Mouse (Mus musculus): Measurements from ENCODE around the gene Sohlh2. TPM values are rescaled to one million over a fixed set of nuclear protein-coding genes. Genes with fewer than 3 reads are reported as not detected.

Sohlh2 gene
- polyA plus RNA-seq (2015; fragmentation: Nextera tagmentation; extraction: Ambion mirVana), result not detected in 2 replicates

- no peak within 1 kb of the TSS for H3K4me2 ChIP-seq (replicated peaks; ENCODE audit: low read depth, low read length)
- no peaks in the 10 kb centered on the region for H3K9me3 ChIP-seq (ENCODE audit: low read length)
- 89% methylated on average over 22 of the region's 22 CpGs for WGBS
- DNase-seq (ENCODE audit: low spot score) (no peak), ATAC-seq (no peak)
- H3K4me3 ChIP-seq (ENCODE audit: low read depth, low read length), result no peak within 1 kb of the TSS
- no peaks in the 10 kb centered on the region for H3K27me3 ChIP-seq (replicated peaks; ENCODE audit: insufficient read depth, low read length)
- no peaks in the 10 kb centered on the region for H3K4me1 ChIP-seq (ENCODE audit: insufficient read depth, low read depth, low read length)
- no peak within 1 kb of the TSS for H3K27ac ChIP-seq (ENCODE audit: low read length)
- no peak within 1 kb of the TSS for H3K9ac ChIP-seq (replicated peaks; ENCODE audit: low read depth)
- TF ChIP-seq CTCF (IDR thresholded peaks at IDR 0.05), result no peak
- TF ChIP-seq EP300 (IDR thresholded peaks at IDR 0.05), result no peak
- no peaks in the 10 kb centered on the region for H3K36me3 ChIP-seq (ENCODE audit: insufficient read depth, low read length)
These were observed at the start of gene Sohlh2 for GRCm38 (mm10) chr3:55181766-55182165. Gene Sohlh2, plus strand, starts transcription at chr3:55182028.

- peaks cover 27% of the 10 kb centered on the region for H3K36me3 ChIP-seq (ENCODE audit: insufficient read depth, low read length)
- no peaks in the 10 kb centered on the region for H3K9me3 ChIP-seq (ENCODE audit: low read length)
- H3K27ac ChIP-seq (ENCODE audit: low read length), result no peak within 1 kb of the TSS
- no peak within 1 kb of the TSS for H3K9ac ChIP-seq (replicated peaks; ENCODE audit: low read depth)
- no peak for DNase-seq (ENCODE audit: low spot score)
- H3K4me2 ChIP-seq (replicated peaks; ENCODE audit: low read depth, low read length), result no peak within 1 kb of the TSS
- no peaks in the 10 kb centered on the region for H3K4me1 ChIP-seq (ENCODE audit: insufficient read depth, low read depth, low read length)
- TF ChIP-seq CTCF (IDR thresholded peaks at IDR 0.05) (no peak), EP300 (IDR thresholded peaks at IDR 0.05) (no peak)
- no peaks in the 10 kb centered on the region for H3K27me3 ChIP-seq (replicated peaks; ENCODE audit: insufficient read depth, low read length)
- no peak for ATAC-seq
- no peak within 1 kb of the TSS for H3K4me3 ChIP-seq (ENCODE audit: low read depth, low read length)
These were observed 44.8 kb upstream of the Sohlh2 start, which contains the start of gene Ccdc169 for GRCm38 (mm10) chr3:55137039-55137438. Gene Ccdc169, plus strand, starts transcription at chr3:55137339.

- Histone ChIP-seq H3K9ac (replicated peaks; ENCODE audit: low read depth) (no peak overlapping the region), H3K36me3 (ENCODE audit: insufficient read depth, low read length) (peaks cover 11% of the 10 kb centered on the region; the same call in 1 of the 2 replicates), H3K9me3 (ENCODE audit: low read length) (no peaks in the 10 kb centered on the region), H3K4me3 (ENCODE audit: low read depth, low read length) (no peak overlapping the region), H3K27ac (ENCODE audit: low read length) (no peak overlapping the region), H3K27me3 (replicated peaks; ENCODE audit: insufficient read depth, low read length) (no peaks in the 10 kb centered on the region), H3K4me1 (ENCODE audit: insufficient read depth, low read depth, low read length) (no peaks in the 10 kb centered on the region), H3K4me2 (replicated peaks; ENCODE audit: low read depth, low read length) (no peak overlapping the region)
- TF ChIP-seq EP300 (IDR thresholded peaks at IDR 0.05), result no peak
- TF ChIP-seq CTCF (IDR thresholded peaks at IDR 0.05), result no peak
- no peak for ATAC-seq
- 93% methylated on average over 12 of the region's 12 CpGs for WGBS
- no peak for DNase-seq (ENCODE audit: low spot score)
These were observed 42.0 kb upstream of the Sohlh2 start for GRCm38 (mm10) chr3:55139837-55140236.

- ATAC-seq (no peak), DNase-seq (ENCODE audit: low spot score) (no peak)
- Histone ChIP-seq H3K27ac (ENCODE audit: low read length) (no peak overlapping the region), H3K36me3 (ENCODE audit: insufficient read depth, low read length) (0 out of 2 replicates have a peak, but pooled peaks cover 2% of the 10 kb centered on the region), H3K4me2 (replicated peaks; ENCODE audit: low read depth, low read length) (no peak overlapping the region), H3K4me1 (ENCODE audit: insufficient read depth, low read depth, low read length) (no peaks in the 10 kb centered on the region), H3K4me3 (ENCODE audit: low read depth, low read length) (no peak overlapping the region), H3K9ac (replicated peaks; ENCODE audit: low read depth) (no peak overlapping the region), H3K27me3 (replicated peaks; ENCODE audit: insufficient read depth, low read length) (no peaks in the 10 kb centered on the region), H3K9me3 (ENCODE audit: low read length) (no peaks in the 10 kb centered on the region)
- TF ChIP-seq EP300 (IDR thresholded peaks at IDR 0.05), result no peak
- no peak for TF ChIP-seq CTCF (IDR thresholded peaks at IDR 0.05)
- 70% methylated on average over 2 of the region's 2 CpGs for WGBS
These were observed 40.4 kb upstream of the Sohlh2 start for GRCm38 (mm10) chr3:55141401-55141800.

- DNase-seq (ENCODE audit: low spot score) (no peak), ATAC-seq (no peak)
- no peaks in the 10 kb centered on the region for H3K36me3 ChIP-seq (ENCODE audit: insufficient read depth, low read length)
- no peak for TF ChIP-seq CTCF (IDR thresholded peaks at IDR 0.05)
- no peak for TF ChIP-seq EP300 (IDR thresholded peaks at IDR 0.05)
- H3K27me3 ChIP-seq (replicated peaks; ENCODE audit: insufficient read depth, low read length), result no peaks in the 10 kb centered on the region
- no peak overlapping the region for H3K4me3 ChIP-seq (ENCODE audit: low read depth, low read length)
- H3K4me1 ChIP-seq (ENCODE audit: insufficient read depth, low read depth, low read length), result no peaks in the 10 kb centered on the region
- H3K4me2 ChIP-seq (replicated peaks; ENCODE audit: low read depth, low read length), result no peak overlapping the region
- H3K9me3 ChIP-seq (ENCODE audit: low read length), result no peaks in the 10 kb centered on the region
- H3K9ac ChIP-seq (replicated peaks; ENCODE audit: low read depth), result no peak overlapping the region
- 73% methylated on average over 4 of the region's 4 CpGs for WGBS
- no peak overlapping the region for H3K27ac ChIP-seq (ENCODE audit: low read length)
These were observed 36.9 kb upstream of the Sohlh2 start for GRCm38 (mm10) chr3:55144916-55145315.

- Histone ChIP-seq H3K9me3 (ENCODE audit: low read length) (no peaks in the 10 kb centered on the region), H3K9ac (replicated peaks; ENCODE audit: low read depth) (no peak overlapping the region), H3K36me3 (ENCODE audit: insufficient read depth, low read length) (no peaks in the 10 kb centered on the region), H3K4me2 (replicated peaks; ENCODE audit: low read depth, low read length) (no peak overlapping the region), H3K4me1 (ENCODE audit: insufficient read depth, low read depth, low read length) (no peaks in the 10 kb centered on the region), H3K4me3 (ENCODE audit: low read depth, low read length) (no peak overlapping the region), H3K27ac (ENCODE audit: low read length) (no peak overlapping the region), H3K27me3 (replicated peaks; ENCODE audit: insufficient read depth, low read length) (no peaks in the 10 kb centered on the region)
- 72% methylated on average over 6 of the region's 6 CpGs for WGBS
- DNase-seq (ENCODE audit: low spot score) (no peak), ATAC-seq (no peak)
- TF ChIP-seq CTCF (IDR thresholded peaks at IDR 0.05) (no peak), EP300 (IDR thresholded peaks at IDR 0.05) (no peak)
These were observed 35.4 kb upstream of the Sohlh2 start for GRCm38 (mm10) chr3:55146441-55146840.

- no peaks in the 10 kb centered on the region for H3K36me3 ChIP-seq (ENCODE audit: insufficient read depth, low read length)
- H3K9ac ChIP-seq (replicated peaks; ENCODE audit: low read depth), result no peak overlapping the region
- no peak for TF ChIP-seq EP300 (IDR thresholded peaks at IDR 0.05)
- no peak for TF ChIP-seq CTCF (IDR thresholded peaks at IDR 0.05)
- no peak overlapping the region for H3K4me2 ChIP-seq (replicated peaks; ENCODE audit: low read depth, low read length)
- 77% methylated on average over 2 of the region's 2 CpGs for WGBS
- H3K9me3 ChIP-seq (ENCODE audit: low read length), result no peaks in the 10 kb centered on the region
- no peaks in the 10 kb centered on the region for H3K4me1 ChIP-seq (ENCODE audit: insufficient read depth, low read depth, low read length)
- DNase-seq (ENCODE audit: low spot score) (no peak), ATAC-seq (no peak)
- H3K4me3 ChIP-seq (ENCODE audit: low read depth, low read length), result no peak overlapping the region
- no peaks in the 10 kb centered on the region for H3K27me3 ChIP-seq (replicated peaks; ENCODE audit: insufficient read depth, low read length)
- H3K27ac ChIP-seq (ENCODE audit: low read length), result no peak overlapping the region
These were observed 34.7 kb upstream of the Sohlh2 start for GRCm38 (mm10) chr3:55147156-55147555.
